Mouse (Mus musculus) MEL-GATA-1-ER (cell line): ENCODE results near the gene Fbxw8.
A peak's percentile ranks its signal among the peaks of the same experiment; 100 is the strongest.

Experiments used
- DNase-seq: peaks from one replicate; pipeline ENCODE4 v3.0.0-alpha.2; 2012; ENCODE audit warnings: low read depth; ENCODE audit errors: extremely low read depth

Gene Fbxw8

DNA sequence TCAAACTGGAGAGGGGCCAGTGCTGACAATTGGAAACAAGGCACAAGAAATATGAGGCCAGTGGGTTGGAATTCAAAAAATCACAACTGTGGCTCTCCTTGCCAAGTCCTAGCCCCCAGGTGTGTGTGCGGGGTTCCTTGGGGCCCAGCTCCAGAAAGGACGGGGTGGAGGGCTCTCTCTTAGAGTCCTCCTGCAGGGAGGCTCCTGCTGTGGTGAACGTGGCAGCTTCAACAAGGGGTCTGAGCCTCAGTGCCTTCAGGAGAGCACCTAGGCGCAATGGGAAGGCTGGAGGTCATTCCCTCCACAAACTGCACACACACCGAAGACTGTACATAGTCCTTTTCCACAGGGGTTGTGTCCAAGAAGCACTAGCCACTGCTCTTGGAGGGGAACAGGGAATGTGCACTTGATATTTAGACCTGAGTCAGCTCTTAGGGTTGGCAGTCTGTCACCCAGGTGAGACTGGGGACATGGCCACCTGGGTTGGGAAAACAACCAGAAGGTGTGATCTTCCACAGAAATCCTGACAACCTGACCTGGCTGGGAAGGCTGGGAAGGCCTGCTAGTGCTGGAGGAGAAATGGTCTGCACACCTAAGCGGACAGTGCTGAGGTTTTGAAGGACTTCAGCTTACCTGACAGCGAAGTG, 46.3 kb downstream of the Fbxw8 start:
- DNase-seq: no peak

DNA sequence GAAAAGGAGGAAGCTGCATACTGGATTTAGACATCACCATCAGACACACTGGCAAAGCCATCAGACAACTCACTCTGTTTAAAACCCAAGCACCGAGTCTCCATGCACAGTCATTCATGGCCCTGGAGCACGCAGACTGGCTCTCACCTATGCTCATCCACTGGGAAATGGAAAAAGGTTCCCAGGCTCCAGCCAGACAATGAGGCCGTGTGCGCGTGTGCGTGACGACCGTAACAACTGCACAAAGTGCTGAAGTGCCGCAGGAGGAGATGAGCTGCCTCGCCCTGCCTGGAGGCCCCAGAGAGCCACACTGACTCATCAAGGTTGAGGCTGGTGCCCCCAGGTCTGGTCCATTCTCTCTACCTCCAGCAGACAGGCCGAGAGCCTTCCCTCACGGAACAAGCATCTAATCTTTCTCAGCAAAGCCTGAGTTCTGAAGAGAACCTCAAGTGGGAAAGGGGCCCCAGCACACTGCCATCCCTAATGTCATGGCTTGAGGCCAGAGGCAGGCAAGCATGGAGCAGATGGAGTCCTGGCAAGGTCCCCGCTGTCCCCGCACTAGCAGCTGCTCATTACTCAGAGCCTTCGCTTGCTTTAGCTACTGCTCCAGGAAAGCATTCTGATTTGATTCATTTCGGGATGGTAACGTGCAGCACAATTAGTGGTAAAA, 47.0 kb downstream of the Fbxw8 start:
- no peak for DNase-seq

DNA sequence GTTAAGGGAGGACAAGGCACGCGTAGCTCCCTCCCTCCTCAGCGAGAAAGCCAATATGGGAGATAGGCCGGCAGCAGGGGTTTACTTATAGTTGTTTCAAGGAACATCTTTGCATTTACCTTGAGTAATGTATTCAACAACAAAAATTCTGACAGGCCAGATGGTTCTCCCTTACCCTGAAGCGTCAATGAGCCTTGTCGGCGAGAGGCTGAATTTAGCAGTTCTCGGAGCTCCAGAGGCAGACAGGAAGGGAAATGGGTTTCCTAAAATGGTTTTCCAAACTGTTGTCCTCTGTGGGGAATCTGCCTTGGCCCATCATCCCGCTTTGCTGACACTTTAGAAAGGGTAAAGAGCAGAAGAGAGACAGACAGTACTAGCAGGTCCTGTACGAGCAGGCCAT, 48.6 kb downstream of the Fbxw8 start:
- DNase-seq: no peak

DNA sequence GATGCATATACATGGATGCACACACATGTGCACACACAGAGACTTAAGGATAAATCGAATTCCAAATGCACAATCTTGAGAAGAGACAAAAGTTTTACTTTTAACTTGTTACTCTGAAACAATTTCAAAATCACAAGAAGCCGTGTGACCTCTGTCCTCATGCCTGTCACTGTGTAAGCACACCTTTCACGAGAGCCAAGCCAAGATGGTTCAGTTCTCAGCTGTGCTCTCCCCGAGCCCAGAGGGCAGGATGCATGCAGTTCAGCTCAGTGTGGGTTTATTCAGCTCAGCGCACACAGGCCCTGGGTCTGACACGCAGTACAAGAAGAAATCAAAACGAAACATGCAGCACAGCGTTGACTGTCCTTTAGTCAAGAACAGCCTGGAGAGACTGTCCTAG, 49.7 kb downstream of the Fbxw8 start:
- no peak for DNase-seq

DNA sequence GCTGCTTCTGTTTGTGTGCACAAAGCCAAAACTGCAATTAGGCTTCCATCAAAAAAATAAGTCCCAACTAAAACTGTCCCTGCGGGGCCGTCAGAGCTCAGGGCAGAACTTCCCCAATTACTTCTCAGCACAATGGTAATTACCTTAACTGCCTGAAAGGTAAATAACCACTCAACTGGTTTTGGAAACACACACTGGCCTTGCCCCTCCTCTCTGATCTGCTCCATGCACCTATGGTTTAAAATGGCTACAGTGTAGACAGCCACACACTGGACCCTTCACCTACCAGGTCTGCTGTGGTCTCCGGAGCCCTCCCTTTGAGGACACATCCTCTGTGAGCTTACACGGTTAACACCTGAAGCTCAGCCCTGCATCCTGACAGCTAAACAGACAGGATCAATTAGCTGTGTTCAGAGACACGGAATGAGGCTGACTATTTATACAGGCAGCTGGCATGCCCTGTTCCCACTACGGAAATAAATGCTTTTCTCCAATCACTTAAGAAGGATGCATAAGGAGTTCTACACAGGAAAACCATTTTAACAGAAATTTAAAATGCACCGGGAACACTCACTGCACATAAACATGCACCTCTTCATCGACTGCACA, 55.3 kb downstream of the Fbxw8 start:
- no peak for DNase-seq

DNA sequence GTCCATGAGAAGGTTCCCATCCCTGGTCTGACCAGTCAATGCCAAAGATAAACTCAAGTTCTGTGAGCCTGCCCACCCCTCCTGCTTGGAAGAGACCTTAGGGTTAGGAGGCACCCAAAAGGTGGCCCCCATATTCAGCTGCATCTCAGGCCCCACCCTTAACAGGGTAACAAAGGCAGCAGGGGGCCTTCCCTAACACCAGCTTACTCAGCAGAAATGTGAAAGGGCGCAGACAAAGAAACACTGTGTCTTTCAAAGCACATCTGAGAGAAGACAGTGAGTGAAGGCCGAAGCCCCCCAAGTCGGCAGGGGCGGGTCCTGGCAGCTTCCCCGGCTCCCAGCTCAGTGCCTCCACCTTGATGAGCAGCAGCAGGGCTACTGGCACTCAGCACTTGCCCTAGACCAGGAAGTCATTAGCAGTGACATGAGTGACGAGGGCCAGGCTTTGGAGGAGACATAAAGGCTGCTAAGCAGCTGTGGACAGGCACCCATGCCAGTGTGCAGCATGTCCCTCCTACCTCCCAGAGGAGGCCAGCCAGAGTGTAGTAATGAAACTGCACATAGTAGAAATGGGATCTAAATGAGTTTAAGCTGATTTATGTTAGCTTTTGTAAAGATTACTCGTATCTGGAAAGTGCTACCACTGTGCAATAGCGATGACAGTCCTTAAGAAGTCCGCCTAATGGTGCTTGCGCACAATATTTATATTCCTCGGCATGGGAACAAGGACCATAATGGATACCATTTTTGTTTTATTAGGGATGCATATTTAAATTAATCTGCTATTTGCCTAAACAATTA, 56.0 kb downstream of the Fbxw8 start:
- DNase-seq: no peak

DNA sequence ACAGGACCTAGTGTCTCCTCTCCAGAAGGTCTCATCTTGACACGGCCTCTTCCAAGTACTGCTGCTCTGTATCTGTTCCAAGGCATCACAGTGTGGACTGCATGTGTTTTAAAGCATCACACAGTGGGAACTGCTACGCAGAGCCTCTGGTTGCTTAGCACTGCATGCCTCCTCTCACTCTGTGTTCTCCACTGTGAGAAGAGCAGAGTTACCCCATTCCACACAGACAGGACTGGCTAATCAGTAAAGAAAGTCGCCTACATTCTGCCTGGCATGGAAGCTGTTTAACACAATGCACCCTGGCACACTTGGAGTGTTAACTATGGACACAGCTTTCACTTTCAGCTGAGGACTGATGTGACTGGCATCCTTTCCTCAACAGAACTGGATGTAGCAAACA, 58.9 kb downstream of the Fbxw8 start:
- no peak for DNase-seq

DNA sequence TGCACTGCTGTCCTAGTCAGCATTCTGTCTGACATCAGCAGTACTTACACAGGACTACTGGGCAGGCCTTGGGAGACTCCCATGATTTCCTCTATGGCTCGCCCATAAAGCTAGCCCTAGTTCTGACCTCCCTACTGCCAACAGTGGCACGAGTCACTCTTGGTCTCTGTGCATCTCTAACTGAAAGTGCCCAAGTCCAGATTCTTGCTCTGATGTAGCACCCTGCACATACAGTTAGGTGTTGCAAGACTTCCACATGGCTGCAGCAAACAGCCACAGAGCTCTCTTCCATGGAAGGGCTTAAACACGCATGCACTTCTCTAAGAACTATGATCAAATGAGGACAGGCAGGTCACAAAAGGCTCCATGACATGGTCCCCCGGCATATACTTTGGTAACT, 59.4 kb downstream of the Fbxw8 start:
- DNase-seq: no peak

DNA sequence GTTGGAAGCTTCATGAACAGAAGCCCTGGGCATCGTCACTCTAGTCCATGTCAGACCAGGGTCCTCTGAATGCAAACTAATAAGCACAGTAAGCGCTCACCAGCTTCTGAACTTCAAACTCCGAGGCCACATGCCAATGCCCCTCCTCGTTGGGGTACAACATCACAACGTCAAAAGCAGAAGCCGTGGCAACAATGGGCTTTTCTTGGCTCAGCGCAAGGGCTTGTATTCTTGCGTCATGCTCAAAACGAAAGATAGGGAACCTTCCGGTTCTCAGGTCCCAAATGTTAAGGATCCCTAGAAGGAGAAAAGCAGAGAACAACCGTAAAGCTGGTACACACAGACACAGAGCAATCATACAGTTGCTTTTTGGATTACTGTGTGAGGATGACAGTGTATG, 59.8 kb downstream of the Fbxw8 start:
- DNase-seq: no peak

DNA sequence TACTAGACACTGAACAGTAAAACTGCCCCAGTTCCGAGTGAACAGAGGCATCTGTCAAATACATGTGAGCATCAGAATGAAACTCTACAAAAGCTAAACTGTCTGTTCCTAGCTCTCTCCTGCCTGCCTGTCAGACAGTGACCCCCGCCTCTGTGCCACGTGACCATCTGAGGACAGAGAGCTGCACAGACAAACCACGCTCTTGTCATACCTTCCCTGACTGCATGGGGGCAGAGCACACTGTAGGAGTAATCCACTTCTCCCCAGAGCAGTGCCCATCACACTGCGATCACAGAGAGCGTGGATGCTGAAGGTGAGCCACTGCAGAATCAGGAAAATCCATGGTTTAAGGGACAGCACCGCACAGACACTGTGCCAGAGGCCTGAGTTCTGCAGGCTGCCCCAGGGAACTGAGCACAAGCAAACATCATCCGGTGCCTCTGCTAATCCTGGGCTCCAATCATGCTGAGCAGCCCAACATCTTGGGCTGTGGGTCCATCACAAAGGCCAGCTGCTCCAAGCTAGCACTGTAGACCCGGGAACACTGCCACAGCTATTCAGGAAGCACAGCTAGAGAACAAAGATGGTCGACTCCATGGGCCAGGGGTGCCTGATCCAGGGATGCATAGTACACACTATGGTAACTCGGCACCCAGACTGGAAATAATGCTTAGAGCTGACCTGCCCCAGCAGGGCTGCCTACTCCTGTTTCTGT, 61.8 kb downstream of the Fbxw8 start:
- no peak for DNase-seq

DNA sequence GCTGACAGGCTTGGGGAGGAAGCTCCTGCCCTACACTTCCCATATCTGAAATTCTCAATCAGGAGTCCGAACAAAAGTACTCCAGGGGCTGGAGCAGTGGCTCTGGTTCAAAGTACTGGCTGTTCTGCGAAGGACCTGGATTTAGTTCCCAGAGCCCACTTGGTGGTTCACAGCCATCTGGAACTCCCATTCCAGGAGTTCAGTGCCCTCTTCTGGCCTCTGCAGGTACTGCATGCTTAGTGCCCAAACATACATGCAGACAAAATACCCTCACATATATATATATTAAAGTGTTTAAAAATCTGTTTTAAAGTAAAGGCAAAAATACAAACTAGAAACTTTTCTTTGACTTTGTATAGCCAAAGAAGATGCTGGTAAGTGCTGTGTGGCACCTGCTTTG, 64.4 kb downstream of the Fbxw8 start:
- peak; percentile 20 for DNase-seq

DNA sequence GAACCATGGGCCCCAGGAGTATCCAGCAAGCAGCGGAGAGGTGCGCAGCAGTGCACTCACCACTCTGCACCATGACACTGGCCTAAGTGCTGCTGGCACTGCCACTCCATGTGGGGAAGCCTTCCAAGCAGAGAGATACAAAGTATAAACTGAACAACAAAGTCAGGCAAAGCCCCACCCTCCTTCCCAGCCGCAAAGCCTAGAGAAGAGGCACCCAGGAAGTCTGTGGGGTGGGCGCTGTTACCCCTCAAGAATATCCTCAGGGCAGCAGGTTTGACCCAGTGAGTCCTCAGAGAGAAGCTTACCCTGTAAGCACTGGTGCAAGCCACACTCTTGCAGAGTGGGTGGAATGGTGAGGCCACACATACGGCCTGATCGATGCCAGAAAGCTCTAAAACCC, 65.2 kb downstream of the Fbxw8 start:
- DNase-seq: no peak

DNA sequence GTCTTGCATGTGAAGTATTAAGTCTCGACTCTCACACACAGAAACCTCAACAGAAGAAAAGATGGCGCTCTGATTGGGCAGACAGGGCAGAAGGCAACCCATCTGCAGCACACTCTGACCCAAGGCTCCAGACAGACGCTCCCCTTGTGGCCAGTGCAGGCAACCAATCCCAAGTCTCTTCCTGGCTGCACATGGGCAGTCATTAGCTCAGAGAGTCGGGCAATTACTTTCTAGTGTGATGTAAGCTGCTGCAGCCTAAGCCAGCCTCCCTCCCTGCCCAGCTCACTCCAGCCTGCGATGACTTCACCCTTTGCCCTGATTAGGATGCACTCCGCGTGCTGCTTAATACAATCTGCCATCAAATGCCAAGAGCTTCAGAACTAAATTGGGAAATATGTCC, 66.2 kb downstream of the Fbxw8 start:
- DNase-seq: no peak

DNA sequence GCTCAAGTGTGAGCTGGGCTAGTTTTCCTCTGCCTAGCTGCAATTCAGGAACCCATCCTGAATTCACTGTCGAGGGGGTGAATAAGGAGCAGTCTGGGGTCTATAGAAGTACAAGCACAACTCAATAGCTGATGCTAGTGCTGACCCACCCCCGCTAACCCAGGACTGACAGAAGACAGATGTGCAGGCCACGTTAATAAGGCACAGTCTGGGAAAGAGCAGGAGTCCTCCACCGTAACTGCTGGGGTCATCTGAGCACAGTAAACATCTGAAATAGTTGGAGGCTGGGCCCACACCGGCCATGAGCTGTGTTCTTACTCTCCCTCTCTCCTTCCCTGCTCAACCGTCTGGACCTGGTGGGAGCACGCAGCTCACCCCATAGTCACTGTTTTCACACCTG, 68.3 kb downstream of the Fbxw8 start:
- no peak for DNase-seq

DNA sequence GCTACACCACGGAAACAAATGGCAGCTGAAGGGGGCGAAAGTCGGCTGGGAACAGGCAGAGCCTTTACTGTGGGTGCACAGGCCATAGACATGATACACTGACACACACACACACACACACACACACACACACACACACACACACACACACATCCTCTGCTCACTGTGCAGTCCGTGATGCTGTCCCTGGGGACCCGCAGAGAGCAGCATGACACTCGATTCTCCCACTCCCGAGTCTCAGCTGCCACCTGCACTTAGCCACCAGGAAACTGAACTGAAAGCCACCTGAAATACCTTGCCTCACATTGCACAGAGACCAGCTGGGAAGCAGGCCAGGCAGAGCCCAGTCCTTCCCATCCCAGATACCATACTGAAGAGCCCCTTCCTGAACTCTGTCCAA, 70.0 kb downstream of the Fbxw8 start:
- DNase-seq: no peak

DNA sequence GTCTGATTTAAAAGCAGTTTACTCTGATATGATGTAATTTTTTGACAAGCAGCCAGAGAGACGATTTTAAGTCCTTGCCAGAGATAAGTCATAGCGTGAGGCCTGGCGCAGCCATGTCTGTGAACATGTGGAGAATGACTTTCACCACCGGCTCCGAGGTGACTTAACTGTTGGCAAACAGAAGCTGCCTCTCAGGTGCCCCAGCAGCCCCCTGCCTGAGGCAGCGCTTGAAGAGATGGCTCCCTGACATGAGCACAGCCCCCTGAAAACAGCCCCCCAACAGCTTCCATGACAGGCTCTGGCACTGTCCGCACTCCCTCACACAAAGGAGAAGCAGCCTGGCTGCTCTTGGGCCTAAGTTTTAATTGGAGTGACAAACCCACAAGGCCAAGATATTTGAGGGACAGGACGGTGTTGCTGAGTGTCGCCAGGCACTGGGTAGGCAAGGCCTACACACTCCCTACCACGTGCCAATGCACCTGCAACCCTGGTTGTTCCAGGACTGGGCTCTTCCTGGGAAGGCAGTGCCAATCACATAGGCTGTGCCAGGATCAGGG, 71.0 kb downstream of the Fbxw8 start:
- no peak for DNase-seq

DNA sequence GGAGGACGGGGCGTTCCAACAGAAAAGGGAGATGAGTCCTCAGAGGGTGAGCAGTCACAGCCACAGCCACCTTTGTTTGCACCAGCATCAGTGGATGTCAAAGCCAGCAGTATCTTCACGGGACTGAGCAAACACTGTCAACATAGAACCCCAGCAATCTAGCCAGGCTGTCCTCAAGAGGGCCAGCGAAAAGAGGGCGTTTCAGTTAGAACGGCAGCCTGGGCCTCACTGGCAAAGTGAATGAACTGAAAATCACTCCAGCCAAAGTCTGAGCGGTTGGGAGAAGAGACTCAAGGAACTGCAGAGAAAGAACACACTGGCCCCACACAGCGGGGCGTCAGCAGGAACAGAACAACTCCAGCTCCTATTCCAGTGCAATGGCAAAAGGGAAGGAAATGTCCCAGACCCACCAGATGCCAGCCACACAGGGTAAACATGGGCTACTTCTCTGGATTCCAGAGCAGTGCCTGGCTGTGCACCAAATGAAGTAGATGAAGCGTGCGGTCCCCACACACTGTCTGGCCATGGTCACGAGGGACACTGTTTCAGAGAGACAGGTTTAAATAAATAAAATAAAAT, 72.1 kb downstream of the Fbxw8 start:
- no peak for DNase-seq

DNA sequence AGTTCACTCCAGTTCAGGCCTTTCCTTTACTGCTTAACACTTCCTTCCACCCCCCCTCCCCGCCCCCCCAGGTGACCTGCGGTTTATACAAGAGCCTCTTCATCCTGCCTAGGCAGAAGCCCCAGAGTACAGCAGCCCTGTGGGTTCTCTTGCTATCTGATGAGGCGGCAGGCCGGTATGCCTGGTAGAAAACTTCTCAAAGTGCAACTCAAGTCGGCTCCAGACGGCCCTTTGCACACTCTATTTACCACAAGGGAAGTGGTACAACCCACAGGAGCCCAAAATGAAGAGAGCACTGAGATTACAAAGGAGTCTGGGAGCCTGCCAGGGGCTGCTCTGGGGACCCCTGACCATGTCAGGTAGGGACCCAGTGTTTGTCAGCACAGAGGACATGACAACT, 73.3 kb downstream of the Fbxw8 start:
- no peak for DNase-seq

DNA sequence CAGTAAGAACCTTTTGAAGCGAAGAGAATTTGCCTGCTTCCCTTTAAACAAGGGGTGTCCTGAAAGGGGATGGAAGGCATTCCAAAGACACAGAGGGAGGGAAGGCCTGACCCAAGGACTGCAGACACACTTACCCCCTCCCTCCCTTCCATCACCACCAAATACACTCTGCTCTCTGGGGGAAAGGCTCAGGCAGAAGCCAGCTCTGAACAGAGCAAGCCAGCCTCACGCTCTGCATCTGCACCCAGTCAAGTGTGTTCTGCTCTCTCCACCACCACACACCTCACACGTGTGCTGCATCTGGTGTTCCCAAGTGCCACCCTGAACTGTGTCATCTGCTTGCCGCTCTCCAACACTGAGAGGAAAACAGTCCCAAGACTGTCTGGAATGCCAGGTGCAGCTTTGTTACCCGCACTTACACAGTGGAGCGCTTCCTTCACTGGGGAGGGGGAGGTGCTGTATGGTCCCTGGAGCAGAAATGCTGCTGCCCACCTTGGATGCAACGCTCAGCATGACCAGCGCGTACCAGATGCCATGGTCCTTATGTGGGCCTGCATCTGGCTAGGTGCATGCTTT, 73.8 kb downstream of the Fbxw8 start:
- no peak for DNase-seq

DNA sequence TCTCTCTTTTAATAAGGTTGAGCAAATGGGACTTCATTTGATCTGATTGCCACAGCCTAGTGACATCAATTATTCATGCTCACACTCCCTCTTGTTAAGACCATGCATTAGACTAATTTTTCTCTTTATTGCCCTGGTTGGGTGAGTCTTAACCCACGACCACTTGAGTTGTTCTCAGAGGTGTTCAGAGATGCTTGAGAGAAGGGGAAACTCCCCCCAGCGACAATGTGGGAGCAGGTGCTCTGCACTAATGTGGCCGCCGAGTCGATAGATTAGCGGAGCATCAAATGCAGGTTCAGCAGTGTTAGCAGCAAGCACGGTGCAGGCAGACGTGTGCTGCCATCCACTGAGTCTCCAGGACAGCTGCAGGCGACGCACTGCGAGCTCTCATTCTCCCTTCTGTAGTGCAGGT, 75.4 kb downstream of the Fbxw8 start:
- DNase-seq: no peak

DNA sequence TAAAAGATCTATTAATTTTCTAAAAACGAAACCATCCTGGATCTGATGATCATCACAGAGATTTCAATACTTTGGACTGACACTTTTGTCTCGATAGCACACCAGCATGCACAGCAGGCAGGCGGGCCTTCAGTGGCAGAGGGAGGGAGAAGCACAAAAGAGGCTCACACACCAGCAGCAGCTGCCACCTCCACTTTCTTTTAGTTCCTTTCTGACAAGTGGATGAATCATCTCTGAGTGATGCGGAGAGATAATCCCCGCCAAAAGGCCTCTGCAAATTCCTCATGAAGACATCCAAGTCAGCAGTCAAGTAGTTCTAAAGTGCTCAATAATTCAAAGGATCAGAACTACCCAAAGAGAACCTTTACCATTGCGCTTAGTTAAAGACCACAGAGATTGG, 75.9 kb downstream of the Fbxw8 start:
- no peak for DNase-seq
